In genomic region chr1:80603081-80603480, GRCm38 (mm10) we compare ENCODE assay signal across 31 mouse cellular contexts.
DNase-seq lines count a peak whose midpoint lies in the region; ATAC-seq and TF ChIP-seq lines count a peak whose summit lies in the region.
"Had no signal": no experiment of that assay in that cellular context is flagged by ENCODE, and none has a peak within 500 bp of the region (broad histone marks: within the 10 kb centered on the region; RNA-seq: fewer than 3 reads in every experiment).

No protein-coding gene starts in this region.

- no peak overlapping the region for H3K4me3 ChIP-seq in CH12.LX (replicated peaks in 1 of 3; ENCODE audit: low read depth in 2 of 3, low read length in 2 of 3, poor library complexity in 1 of 3)
- no peak overlapping the region for H3K4me3 ChIP-seq in olfactory bulb, adult 2 months (ENCODE audit: insufficient read depth, low read depth, low read length)
- no peak overlapping the region for H3K4me3 ChIP-seq in kidney, embryonic 14.5 days (ENCODE audit: low read length)
- H3K4me3 ChIP-seq: embryonic facial prominence, embryonic 13.5 days; forebrain, embryonic 10.5 days; hindbrain, embryonic 13.5 days; midbrain, embryonic 10.5 days; midbrain, embryonic 15.5 days had no signal

- no peak overlapping the region for H3K4me2 ChIP-seq in CH12.LX (ENCODE audit: insufficient read depth, low read depth, poor library complexity, severe bottlenecking)
- no peak overlapping the region for H3K4me2 ChIP-seq in kidney, embryonic 14.5 days (replicated peaks; ENCODE audit: low read depth, low read length)
- H3K4me2 ChIP-seq: embryonic facial prominence, embryonic 13.5 days; heart, embryonic 11.5 days; hindbrain, embryonic 13.5 days; midbrain, embryonic 15.5 days had no signal

- no peak overlapping the region for H3K27ac ChIP-seq in CH12.LX (ENCODE audit: insufficient read depth, low read depth)
- peak overlapping the region; percentile 75 for H3K27ac ChIP-seq in olfactory bulb, adult 2 months (ENCODE audit: insufficient read depth, low read depth, low read length)
- H3K27ac ChIP-seq in kidney, embryonic 14.5 days (ENCODE audit: low read depth, low read length) = no peak overlapping the region
- H3K27ac ChIP-seq: embryonic facial prominence, embryonic 13.5 days; forebrain, embryonic 10.5 days; hindbrain, embryonic 13.5 days; liver, embryonic 14.5 days; midbrain, embryonic 10.5 days; midbrain, embryonic 15.5 days had no signal

- H3K9ac ChIP-seq in CH12.LX (ENCODE audit: insufficient read depth, low read depth) = no peak overlapping the region
- no peak overlapping the region for H3K9ac ChIP-seq in kidney, embryonic 14.5 days (ENCODE audit: low read depth, low read length)
- H3K9ac ChIP-seq: embryonic facial prominence, embryonic 13.5 days; hindbrain, embryonic 13.5 days; liver, embryonic 14.5 days; midbrain, embryonic 15.5 days had no signal

- H3K79me2 ChIP-seq in CH12.LX (replicated peaks; ENCODE audit: control insufficient read depth, extremely low read depth, insufficient read depth, poor library complexity, severe bottlenecking) = no peaks in the 10 kb centered on the region

- TF ChIP-seq RAD21 in CH12.LX (IDR thresholded peaks at IDR 0.05; ENCODE audit: low read depth, low read length) = no peak

- no peak for TF ChIP-seq POLR2A in CH12.LX (IDR thresholded peaks at IDR 0.05; ENCODE audit: low read depth, low read length)
- no peak for TF ChIP-seq POLR2A in olfactory bulb, adult 2 months (IDR thresholded peaks at IDR 0.05; ENCODE audit: insufficient read depth, low read depth, low read length)

- H3K9me3 ChIP-seq in CH12.LX (replicated peaks; ENCODE audit: low read length) = no peaks in the 10 kb centered on the region
- no peaks in the 10 kb centered on the region for H3K9me3 ChIP-seq in kidney, embryonic 14.5 days (ENCODE audit: control insufficient read depth, low read length)
- H3K9me3 ChIP-seq: embryonic facial prominence, embryonic 13.5 days; forebrain, embryonic 10.5 days; hindbrain, embryonic 13.5 days; midbrain, embryonic 10.5 days; midbrain, embryonic 15.5 days had no signal

- no peak for TF ChIP-seq EP300 in CH12.LX (IDR thresholded peaks at IDR 0.05; ENCODE audit: low read length)

- 39% methylated on average over 2 of the region's 2 CpGs for WGBS in olfactory bulb, adult 2 months
- 90% methylated on average over 2 of the region's 2 CpGs for WGBS in kidney, embryonic 14.5 days

- H3K36me3 ChIP-seq in CH12.LX (replicated peaks in 1 of 2; ENCODE audit: control insufficient read depth in 1 of 2, insufficient read depth in 1 of 2, low read length in 1 of 2) = peaks cover 43 to 66% of the 10 kb centered on the region in 2 experiments
- H3K36me3 ChIP-seq in kidney, embryonic 14.5 days (ENCODE audit: control insufficient read depth, insufficient read depth, low read length) = no peaks in the 10 kb centered on the region
- H3K36me3 ChIP-seq: embryonic facial prominence, embryonic 13.5 days; forebrain, embryonic 10.5 days; hindbrain, embryonic 13.5 days; midbrain, embryonic 10.5 days; midbrain, embryonic 15.5 days had no signal

- in situ Hi-C loops in CH12.LX (cut with MboI; ENCODE audit: low pct_ligation_motif_present, low pct_unique_long_range_greater_than_20kb, low sequenced_read_pairs) = no loop called here

- no peak for ATAC-seq in kidney, embryonic 14.5 days (ENCODE audit: low FRiP score, low TSS enrichment)
- ATAC-seq: forebrain, embryonic 16.5 days; intestine, embryonic 16.5 days; midbrain, embryonic 15.5 days had no signal

- dilution Hi-C loops in CH12.LX (cut with MboI; ENCODE audit: extremely low pct_ligation_motif_present, extremely low pct_unique_long_range_greater_than_20kb, low sequenced_read_pairs) = no loop called here

- DNase-seq in layer of hippocampus, adult 18-20 months (ENCODE audit: low spot score in 2 of 2) = peak; percentile 21 to 67
- DNase-seq in layer of hippocampus, postnatal 25 days (ENCODE audit: extremely low spot score in 1 of 2, low spot score in 1 of 2) = no peak
- DNase-seq in left cerebral cortex, postnatal 25 days (ENCODE audit: low spot score in 2 of 2) = peak; percentile 17 to 74
- no peak for DNase-seq in left cerebral cortex, adult 11 months (ENCODE audit: low spot score)
- peak; percentile 23 for DNase-seq in CH12.LX (ENCODE audit: extremely low read depth)
- DNase-seq in heart, postnatal 36 days = no peak
- DNase-seq: adrenal gland, postnatal 14 days; cerebellum, adult 18-20 months; cerebellum, postnatal 10 days; gastrocnemius, postnatal 14 days; heart, adult 11 months; heart, postnatal 4 days; kidney, adult 8-10 months; kidney, postnatal 10 days; liver; lung, adult 2 months; lung, postnatal 14 days; right cerebral cortex, postnatal 14 days; thymus, adult 2 months; thymus, postnatal 36 days had no signal

- TF ChIP-seq CTCF in CH12.LX (conservative IDR thresholded peaks at IDR 0.05 in 1 of 2, IDR thresholded peaks at IDR 0.05 in 1 of 2; ENCODE audit: low read depth in 2 of 2, low read length in 2 of 2) = no peak
- no peak for TF ChIP-seq CTCF in olfactory bulb, adult 2 months (IDR thresholded peaks at IDR 0.05; ENCODE audit: insufficient read depth, low read depth, low read length)

- no peaks in the 10 kb centered on the region for H3K27me3 ChIP-seq in CH12.LX (replicated peaks)
- no peaks in the 10 kb centered on the region for H3K27me3 ChIP-seq in kidney, embryonic 14.5 days (ENCODE audit: control insufficient read depth, insufficient read depth, low read length)
- H3K27me3 ChIP-seq: embryonic facial prominence, embryonic 13.5 days; hindbrain, embryonic 13.5 days; midbrain, embryonic 15.5 days had no signal

- intact Hi-C loops in left cerebral cortex, postnatal 25 days (cut with DNase I) = no loop called here
- intact Hi-C loops in heart, postnatal 36 days (cut with DNase I) = no loop called here

- H3K4me1 ChIP-seq in CH12.LX (ENCODE audit: control insufficient read depth in 1 of 2, insufficient read depth in 2 of 2) = peaks cover 0 to 13% of the 10 kb centered on the region in 2 experiments; a peak in 1 of 4 replicates
- H3K4me1 ChIP-seq in olfactory bulb, adult 2 months (ENCODE audit: control insufficient read depth, insufficient read depth, low read length) = peaks cover 2% of the 10 kb centered on the region; the same call in 1 of the 2 replicates
- H3K4me1 ChIP-seq in kidney, embryonic 14.5 days (ENCODE audit: control insufficient read depth, insufficient read depth, low read length) = no peaks in the 10 kb centered on the region
- H3K4me1 ChIP-seq: embryonic facial prominence, embryonic 13.5 days; forebrain, embryonic 10.5 days; hindbrain, embryonic 13.5 days; midbrain, embryonic 15.5 days had no signal

TF ChIP-seq in CH12.LX, 34 proteins besides CTCF, POLR2A, EP300 and RAD21:
- TF ChIP-seq ETS1 (conservative IDR thresholded peaks at IDR 0.05; ENCODE audit: low read depth, low read length) (0 out of 2 replicates have a peak, but pooled peaks have one; percentile 8), JUN (IDR thresholded peaks at IDR 0.05; ENCODE audit: insufficient read depth, low read depth, low read length) (no peak)

Comparison
In these comparisons a context has a peak if more than half of its experiments do, and no peak if none do; other contexts are left out.
1. DNase-seq: peak in layer of hippocampus, adult 18-20 months (2 of 2), left cerebral cortex, postnatal 25 days (2 of 2) and CH12.LX (single experiment); none in layer of hippocampus, postnatal 25 days (0 of 2), left cerebral cortex, adult 11 months (single experiment) and heart, postnatal 36 days (0 of 2).